Mouse (Mus musculus) midbrain, embryonic 16.5 days (tissue): ENCODE measurements around the gene St3gal4. TPM values are rescaled to one million over a fixed set of nuclear protein-coding genes. Genes with fewer than 3 reads are reported as not detected.

Experiments used
- ATAC-seq: fragments of 200-750 bp; cut with Nextera tagmentation; 2 replicates; pipeline ENCODE4 v1.8.0; 2017; ENCODE audit warnings: moderate TSS enrichment
- H3K27ac ChIP-seq: fragments of 300-500 bp; sonication (generic); 2 replicates; pipeline ENCODE4 v1.5.1; 2014; ENCODE audit warnings: mild to moderate bottlenecking, low read length, mixed read lengths
- H3K27me3 ChIP-seq: fragments of 300-500 bp; sonication (generic); 2 replicates; pipeline ENCODE4 v1.6.1; 2014; ENCODE audit warnings: low read depth, low read length, mixed read lengths; ENCODE audit not compliant: control insufficient read depth, insufficient read depth
- H3K36me3 ChIP-seq: fragments of 300-500 bp; sonication (generic); 2 replicates; pipeline ENCODE4 v1.6.1; 2014; ENCODE audit warnings: mild to moderate bottlenecking, low read length, moderate library complexity, mixed read lengths; ENCODE audit not compliant: control insufficient read depth, insufficient read depth
- H3K4me1 ChIP-seq: fragments of 300-500 bp; sonication (generic); 2 replicates; pipeline ENCODE4 v1.6.1; 2014; ENCODE audit warnings: mild to moderate bottlenecking, low read length, mixed read lengths; ENCODE audit not compliant: control insufficient read depth, insufficient read depth
- H3K4me2 ChIP-seq: fragments of 300-500 bp; sonication (generic); 2 replicates; pipeline ENCODE4 v1.6.1; 2014; ENCODE audit warnings: mild to moderate bottlenecking, low read length, mixed read lengths
- H3K4me3 ChIP-seq: fragments of 300-500 bp; sonication (generic); 2 replicates; pipeline ENCODE4 v1.5.1; 2014; ENCODE audit warnings: low read depth, mild to moderate bottlenecking, low read length, moderate library complexity, mixed read lengths
- H3K9ac ChIP-seq: fragments of 300-500 bp; sonication (generic); 2 replicates; pipeline ENCODE4 v1.6.1; 2014; ENCODE audit warnings: low read depth, low read length, mixed read lengths
- H3K9me3 ChIP-seq: fragments of 300-500 bp; sonication (generic); replicated peaks from 2 replicates; pipeline ENCODE4 v1.6.1; 2014; ENCODE audit warnings: mild to moderate bottlenecking, low read length, mixed read lengths; ENCODE audit not compliant: control insufficient read depth, poor library complexity, severe bottlenecking
- WGBS: fragments of 180-500 bp; shearing (Covaris S2); extraction: QIAGEN DNeasy Blood & Tissue Kit; methylation state at CpG from one replicate; pipeline ENCODE4 v1.1.7; 2014; 5-methylcytosine and 5-hydroxymethylcytosine counted together
- polyA plus RNA-seq: library from polyadenylated mRNA; unstranded; fragments of >200 nt; fragmentation: Nextera tagmentation; extraction: Ambion mirVana; gene quantifications from 2 replicates; pipeline ENCODE4 v1.2.1, GENCODE M21; 2015

St3gal4 gene
- polyA plus RNA-seq, 1 experiment from 2014 or later, result 17.9 TPM

DNA sequence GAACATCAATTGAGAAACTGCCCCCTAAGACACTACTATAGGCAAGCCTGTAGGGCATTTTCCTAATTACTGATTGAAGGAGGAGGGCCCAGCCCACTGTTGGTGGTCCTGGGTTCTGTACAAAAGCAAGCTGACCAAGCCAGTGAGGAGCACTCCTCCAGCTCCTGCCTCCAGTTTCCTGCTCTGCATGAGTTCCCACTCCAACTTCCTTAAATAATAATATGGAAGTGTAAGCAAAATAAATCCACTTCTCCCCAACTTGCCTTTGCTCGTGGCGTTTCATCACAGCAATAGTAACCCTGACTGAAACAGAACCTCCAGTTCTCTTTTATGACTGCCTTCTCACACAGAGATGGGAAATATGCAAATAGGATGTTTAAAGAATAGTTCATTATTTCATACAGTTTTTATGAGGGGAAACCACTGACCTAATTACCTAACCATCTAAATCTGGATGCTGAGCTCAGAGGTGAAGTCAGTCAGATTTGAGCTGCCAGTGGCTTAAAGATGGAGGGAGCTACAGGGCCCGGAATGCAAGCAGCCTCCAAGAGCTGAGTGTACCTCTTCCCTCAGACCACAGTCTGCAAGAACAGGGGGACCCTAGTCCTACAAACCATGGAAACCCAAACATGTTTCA is 69.1 kb downstream of the St3gal4 start:
- WGBS, result 84% methylated on average over 3 of the region's 3 CpGs
- Histone ChIP-seq H3K27ac (no peak overlapping the region), H3K9me3 (no peaks in the 10 kb centered on the region), H3K27me3 (no peaks in the 10 kb centered on the region), H3K4me1 (no peaks in the 10 kb centered on the region), H3K4me3 (no peak overlapping the region), H3K9ac (no peak overlapping the region), H3K4me2 (no peak overlapping the region), H3K36me3 (peaks cover 5% of the 10 kb centered on the region; the same call in 1 of the 2 replicates)
- ATAC-seq, result no peak

GRCm38 (mm10) chr9:35048449-35048848 is 70.6 kb downstream of the St3gal4 start:
- no peaks in the 10 kb centered on the region for H3K9me3 ChIP-seq
- H3K4me1 ChIP-seq, result no peaks in the 10 kb centered on the region; the same call in 1 of the 2 replicates
- ATAC-seq, result no peak
- no peak overlapping the region for H3K4me3 ChIP-seq
- no peak overlapping the region for H3K9ac ChIP-seq
- H3K27me3 ChIP-seq, result no peaks in the 10 kb centered on the region
- no peak overlapping the region for H3K27ac ChIP-seq
- peaks cover 5% of the 10 kb centered on the region; the same call in 1 of the 2 replicates for H3K36me3 ChIP-seq
- WGBS, result 92% methylated on average over 6 of the region's 6 CpGs
- no peak overlapping the region for H3K4me2 ChIP-seq

- Histone ChIP-seq H3K9me3 (no peaks in the 10 kb centered on the region), H3K4me1 (no peaks in the 10 kb centered on the region; the same call in 1 of the 2 replicates), H3K27ac (no peak overlapping the region), H3K36me3 (no peaks in the 10 kb centered on the region; the same call in 1 of the 2 replicates), H3K9ac (no peak overlapping the region), H3K4me3 (no peak overlapping the region), H3K4me2 (no peak overlapping the region), H3K27me3 (no peaks in the 10 kb centered on the region)
- 0 out of 2 replicates have a peak, but pooled peaks have one; percentile 2 for ATAC-seq
- WGBS, result 85% methylated on average over 2 of the region's 2 CpGs
These were observed 73.3 kb downstream of the St3gal4 start for GRCm38 (mm10) chr9:35045756-35046155.

DNA sequence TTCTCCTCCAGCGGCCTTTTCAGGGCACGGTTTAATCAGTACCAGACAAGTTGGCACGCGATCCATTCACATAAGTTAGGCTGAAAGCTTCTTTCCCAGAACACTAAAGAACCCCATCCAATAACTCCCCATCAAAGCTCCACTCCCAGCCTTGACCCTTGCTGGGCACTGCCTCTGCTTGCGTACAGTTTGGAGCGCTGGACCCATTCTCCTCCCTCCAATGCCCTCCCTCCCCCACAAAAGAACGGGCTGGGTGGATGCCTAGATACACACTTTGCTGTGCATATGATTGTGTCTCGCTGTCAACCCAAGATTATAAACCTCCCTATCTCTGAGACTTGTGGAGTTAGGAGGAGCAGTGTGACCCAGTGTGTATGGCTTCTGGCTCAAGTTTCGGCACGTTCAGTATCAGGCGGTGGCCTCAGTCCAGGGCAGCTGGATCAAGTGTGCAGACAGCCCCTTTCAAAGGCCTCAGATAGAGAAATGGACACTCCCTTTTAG is 74.0 kb downstream of the St3gal4 start:
- ATAC-seq, result peak; percentile 27; the same call in 1 of the 2 replicates
- Histone ChIP-seq H3K4me1 (no peaks in the 10 kb centered on the region; the same call in 1 of the 2 replicates), H3K27me3 (no peaks in the 10 kb centered on the region), H3K9ac (no peak overlapping the region), H3K4me3 (no peak overlapping the region), H3K36me3 (no peaks in the 10 kb centered on the region; the same call in 1 of the 2 replicates), H3K9me3 (no peaks in the 10 kb centered on the region), H3K4me2 (no peak overlapping the region), H3K27ac (no peak overlapping the region)
- 68% methylated on average over 11 of the region's 11 CpGs for WGBS

DNA sequence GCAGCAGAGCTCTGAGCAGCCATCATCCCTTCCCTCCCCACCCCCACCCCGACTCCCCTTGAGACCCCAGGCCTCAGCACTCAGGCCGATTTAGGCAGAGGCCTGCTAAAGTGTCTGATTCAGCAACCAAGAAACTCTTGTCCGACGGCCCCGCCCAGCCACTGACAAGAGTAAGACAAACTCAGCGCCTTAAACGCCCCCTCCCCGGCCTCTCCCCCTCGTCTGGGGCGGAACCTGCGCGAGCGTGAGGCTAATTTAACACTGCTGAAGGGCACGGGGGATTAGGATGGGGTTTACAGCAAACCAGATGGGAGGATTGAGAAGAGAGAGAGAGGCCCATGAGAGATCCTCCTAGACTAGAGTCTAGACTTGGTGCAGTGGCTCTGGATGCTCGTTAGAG is 74.6 kb downstream of the St3gal4 start:
- H3K27me3 ChIP-seq, result no peaks in the 10 kb centered on the region
- H3K4me2 ChIP-seq, result no peak overlapping the region
- no peaks in the 10 kb centered on the region; the same call in 1 of the 2 replicates for H3K4me1 ChIP-seq
- no peak overlapping the region for H3K9ac ChIP-seq
- H3K27ac ChIP-seq, result no peak overlapping the region
- no peak overlapping the region for H3K4me3 ChIP-seq
- ATAC-seq, result no peak
- WGBS, result 6% methylated on average over 15 of the region's 15 CpGs
- no peaks in the 10 kb centered on the region for H3K9me3 ChIP-seq
- no peaks in the 10 kb centered on the region; the same call in 1 of the 2 replicates for H3K36me3 ChIP-seq

- H3K4me3 ChIP-seq, result no peak overlapping the region
- no peak overlapping the region for H3K9ac ChIP-seq
- H3K36me3 ChIP-seq, result no peaks in the 10 kb centered on the region; the same call in 1 of the 2 replicates
- H3K4me2 ChIP-seq, result no peak overlapping the region
- no peak for ATAC-seq
- H3K9me3 ChIP-seq, result no peaks in the 10 kb centered on the region
- no peaks in the 10 kb centered on the region; the same call in 1 of the 2 replicates for H3K4me1 ChIP-seq
- WGBS, result 48% methylated on average over 7 of the region's 7 CpGs
- H3K27me3 ChIP-seq, result no peaks in the 10 kb centered on the region
- H3K27ac ChIP-seq, result no peak overlapping the region
These were observed 75.4 kb downstream of the St3gal4 start for GRCm38 (mm10) chr9:35043619-35044018.

DNA sequence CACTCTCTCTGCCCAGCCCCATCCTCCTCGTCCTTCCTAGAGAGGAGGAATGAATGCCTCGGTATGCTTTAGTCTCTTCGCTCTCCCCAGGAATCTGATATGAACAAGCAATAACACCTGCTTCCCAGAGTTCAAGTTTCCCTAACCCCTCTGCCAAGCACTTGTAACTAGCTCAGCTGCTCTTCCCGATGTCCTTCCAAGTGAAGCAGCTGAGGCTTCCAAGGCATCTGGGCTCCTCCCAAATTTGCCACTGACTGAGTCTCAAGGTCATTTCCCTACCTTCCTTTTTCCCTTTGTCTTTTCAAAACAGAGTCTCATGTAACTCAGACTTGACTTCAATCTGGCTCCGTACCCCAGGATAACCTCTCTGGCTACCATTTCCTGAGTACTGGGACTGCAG is 77.6 kb downstream of the St3gal4 start:
- Histone ChIP-seq H3K9ac (no peak overlapping the region), H3K9me3 (no peaks in the 10 kb centered on the region), H3K27me3 (no peaks in the 10 kb centered on the region), H3K4me2 (no peak overlapping the region), H3K4me3 (no peak overlapping the region), H3K4me1 (no peaks in the 10 kb centered on the region; the same call in 1 of the 2 replicates), H3K27ac (no peak overlapping the region), H3K36me3 (no peaks in the 10 kb centered on the region)
- WGBS, result 78% methylated on average over 5 of the region's 5 CpGs
- no peak for ATAC-seq

DNA sequence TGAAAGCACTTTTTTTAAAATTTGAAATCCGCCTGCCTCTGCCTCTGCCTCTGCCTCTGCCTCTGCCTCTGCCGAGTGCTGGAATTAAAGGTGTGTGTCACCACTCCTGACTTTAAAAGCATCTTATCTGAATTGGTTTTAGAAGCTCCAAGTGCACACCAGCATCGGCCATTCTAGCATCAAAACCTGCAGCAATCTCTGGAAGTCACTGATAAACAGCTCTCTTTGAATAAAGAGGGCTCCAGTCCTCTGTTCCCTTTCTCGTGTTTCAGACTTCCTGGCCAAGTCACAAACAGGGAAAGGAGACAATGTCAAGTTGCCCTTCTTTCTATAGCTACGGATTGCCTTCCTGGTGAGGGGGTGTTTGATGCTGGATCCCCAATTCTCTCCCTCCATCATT is 79.2 kb downstream of the St3gal4 start:
- no peak overlapping the region for H3K4me2 ChIP-seq
- H3K27ac ChIP-seq, result no peak overlapping the region
- no peaks in the 10 kb centered on the region; the same call in 1 of the 2 replicates for H3K36me3 ChIP-seq
- H3K9me3 ChIP-seq, result no peaks in the 10 kb centered on the region
- H3K27me3 ChIP-seq, result no peaks in the 10 kb centered on the region
- H3K4me3 ChIP-seq, result no peak overlapping the region
- WGBS, result 67% methylated on average over 5 of the region's 5 CpGs
- no peak overlapping the region for H3K9ac ChIP-seq
- H3K4me1 ChIP-seq, result no peaks in the 10 kb centered on the region; the same call in 1 of the 2 replicates
- ATAC-seq, result no peak

- Histone ChIP-seq H3K4me3 (no peak overlapping the region), H3K4me2 (no peak overlapping the region), H3K27ac (peak overlapping the region; percentile 23; the same call in 1 of the 2 replicates), H3K9ac (no peak overlapping the region), H3K9me3 (no peaks in the 10 kb centered on the region), H3K36me3 (no peaks in the 10 kb centered on the region; the same call in 1 of the 2 replicates), H3K4me1 (no peaks in the 10 kb centered on the region), H3K27me3 (no peaks in the 10 kb centered on the region)
- no peak for ATAC-seq
- 50% methylated on average over 7 of the region's 7 CpGs for WGBS
These were observed 80.0 kb downstream of the St3gal4 start for GRCm38 (mm10) chr9:35038922-35039586.
